Mouse (Mus musculus) mesoderm, embryonic 11.5 days (tissue): Measurements from ENCODE around the gene Rac3.
"Not testable (repeated sequence)": the region's sequence is repeated elsewhere in the genome, so short reads cannot be mapped to it uniquely, and the experiment has no call there.

Source experiments
- DNase-seq: peaks from one replicate; pipeline ENCODE4 v3.0.0-alpha.2; 2012; ENCODE audit warnings: low read depth, low spot score

Gene Rac3

GRCm38 (mm10) chr11:120728530-120729240 lies 7.4 kb downstream of the Rac3 start:
- DNase-seq, result no peak

- peak; percentile 77 for DNase-seq
Observed at GRCm38 (mm10) chr11:120729432-120730050, 8.3 kb downstream of the Rac3 start.

GRCm38 (mm10) chr11:120730331-120730870 lies 9.1 kb downstream of the Rac3 start:
- DNase-seq, result no peak

GRCm38 (mm10) chr11:120731395-120731794 lies 10.1 kb downstream of the Rac3 start:
- no peak for DNase-seq

GRCm38 (mm10) chr11:120731858-120732680 lies 10.8 kb downstream of the Rac3 start, which contains the start of gene Cbr2:
Gene Cbr2, minus strand, starts transcription at chr11:120732114.
- DNase-seq, result no peak

- no peak for DNase-seq
Observed at GRCm38 (mm10) chr11:120733521-120733920, 12.3 kb downstream of the Rac3 start.

- no peak for DNase-seq
Observed at GRCm38 (mm10) chr11:120736424-120736823, 15.2 kb downstream of the Rac3 start.

GRCm38 (mm10) chr11:120740981-120741380 lies 19.7 kb downstream of the Rac3 start:
- no peak for DNase-seq

- no peak for DNase-seq
Observed at GRCm38 (mm10) chr11:120744121-120744701, 22.9 kb downstream of the Rac3 start.

- DNase-seq, result no peak
Observed at GRCm38 (mm10) chr11:120747974-120748373, 26.7 kb downstream of the Rac3 start.

- DNase-seq, result peak; percentile 27
Observed at GRCm38 (mm10) chr11:120749430-120749829, 28.2 kb downstream of the Rac3 start.

- no peak for DNase-seq
Observed at GRCm38 (mm10) chr11:120751606-120752005, 30.3 kb downstream of the Rac3 start.

- DNase-seq, result no peak
Observed at GRCm38 (mm10) chr11:120760236-120760635, 39.0 kb downstream of the Rac3 start.

- DNase-seq, result no peak
Observed at GRCm38 (mm10) chr11:120761811-120762671, 40.8 kb downstream of the Rac3 start.

GRCm38 (mm10) chr11:120762672-120763041 lies 41.4 kb downstream of the Rac3 start, which contains the start of gene Hmga1b:
Gene Hmga1b, plus strand, starts transcription at chr11:120762794.
- DNase-seq, result not testable (repeated sequence)

- DNase-seq, result not testable (repeated sequence)
Observed at GRCm38 (mm10) chr11:120763121-120763999, 42.1 kb downstream of the Rac3 start.

GRCm38 (mm10) chr11:120767023-120767422 lies 45.8 kb downstream of the Rac3 start:
- not testable (repeated sequence) for DNase-seq

- no peak for DNase-seq
Observed at GRCm38 (mm10) chr11:120768206-120768605, 46.9 kb downstream of the Rac3 start.

- no peak for DNase-seq
Observed at GRCm38 (mm10) chr11:120772749-120773148, 51.5 kb downstream of the Rac3 start.
